Mouse (Mus musculus) induced T-regulatory cell, adult 2 months (primary cell): ENCODE results near the gene Fut8.
A peak's percentile ranks its signal among the peaks of the same experiment; 100 is the strongest.
"Not testable (repeated sequence)": the region's sequence is repeated elsewhere in the genome, so short reads cannot be mapped to it uniquely, and the experiment has no call there.

ENCODE experiments used
- DNase-seq: peaks from one replicate; pipeline ENCODE4 v3.0.0-alpha.2; 2012; ENCODE audit warnings: low read depth

The Fut8 gene

GRCm38 (mm10) chr12:77222272-77222874 is 15.6 kb upstream of the Fut8 start:
- no peak for DNase-seq

GRCm38 (mm10) chr12:77223595-77223994 is 14.3 kb upstream of the Fut8 start:
- no peak for DNase-seq

DNA sequence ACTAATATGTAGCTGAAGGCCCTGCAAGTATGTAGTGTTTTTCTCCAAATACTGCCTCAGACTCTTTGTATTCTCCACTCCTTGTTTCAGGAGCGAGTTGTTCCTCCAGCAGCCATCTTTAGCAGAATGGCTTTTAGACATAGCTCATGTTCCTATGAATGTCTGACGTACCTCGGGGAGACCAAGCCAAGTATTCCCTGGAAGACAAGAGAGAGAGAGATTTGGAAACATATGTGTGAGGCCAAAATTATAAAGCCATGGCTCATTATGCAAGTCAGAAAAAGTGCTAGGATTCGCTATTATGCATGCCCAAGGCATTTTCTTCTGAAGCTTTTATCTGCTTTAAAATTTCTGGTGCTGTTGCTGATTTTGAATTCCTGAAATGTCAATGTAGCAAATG is 13.8 kb upstream of the Fut8 start:
- no peak for DNase-seq

DNA sequence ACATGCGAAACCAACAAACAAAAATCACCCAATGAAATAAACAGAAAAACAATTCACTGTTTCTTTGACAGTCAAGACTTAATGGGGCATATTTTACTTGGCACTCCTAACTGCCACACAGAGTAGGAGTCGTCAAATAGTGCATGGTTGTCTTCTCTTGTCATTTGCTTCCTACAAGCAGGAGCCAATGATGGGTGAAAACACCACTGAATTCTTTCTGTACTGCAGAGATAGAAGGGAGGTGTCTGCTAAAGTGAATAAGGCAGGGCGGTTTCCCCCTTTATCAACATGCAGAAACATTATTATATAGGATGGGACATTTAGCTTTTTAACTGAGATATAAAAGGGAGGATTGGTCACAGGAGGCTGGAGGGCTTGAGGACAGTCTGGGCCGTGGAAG is 13.0 kb upstream of the Fut8 start:
- no peak for DNase-seq

- no peak for DNase-seq
Measured at GRCm38 (mm10) chr12:77225727-77226126, 12.2 kb upstream of the Fut8 start.

GRCm38 (mm10) chr12:77235958-77236357 is 2.0 kb upstream of the Fut8 start:
- DNase-seq: peak; percentile 24

GRCm38 (mm10) chr12:77238531-77239389 is 835 bp downstream of the Fut8 start:
- DNase-seq: peak; percentile 92

- peak; percentile 56 for DNase-seq
Measured at GRCm38 (mm10) chr12:77239390-77240061, 1.6 kb downstream of the Fut8 start.

DNA sequence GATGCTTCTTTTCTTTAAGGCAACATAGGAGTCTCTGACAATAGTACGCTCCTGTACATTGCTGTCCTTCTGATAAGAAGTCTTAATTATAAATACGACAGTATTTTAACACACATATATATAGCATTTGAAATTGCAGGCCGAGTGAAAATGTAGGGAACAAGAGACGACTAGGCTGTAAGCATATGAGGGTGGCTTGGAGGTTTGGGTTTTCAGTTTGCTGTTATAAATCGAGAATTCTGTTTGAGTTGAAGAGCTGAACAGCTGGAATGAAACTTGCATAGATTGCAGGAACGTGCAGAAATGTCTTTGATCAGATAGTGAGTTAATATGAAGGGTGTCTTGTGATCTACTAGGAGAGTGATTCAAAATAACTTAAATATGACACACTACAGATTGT is 2.4 kb downstream of the Fut8 start:
- DNase-seq: peak; percentile 54

DNA sequence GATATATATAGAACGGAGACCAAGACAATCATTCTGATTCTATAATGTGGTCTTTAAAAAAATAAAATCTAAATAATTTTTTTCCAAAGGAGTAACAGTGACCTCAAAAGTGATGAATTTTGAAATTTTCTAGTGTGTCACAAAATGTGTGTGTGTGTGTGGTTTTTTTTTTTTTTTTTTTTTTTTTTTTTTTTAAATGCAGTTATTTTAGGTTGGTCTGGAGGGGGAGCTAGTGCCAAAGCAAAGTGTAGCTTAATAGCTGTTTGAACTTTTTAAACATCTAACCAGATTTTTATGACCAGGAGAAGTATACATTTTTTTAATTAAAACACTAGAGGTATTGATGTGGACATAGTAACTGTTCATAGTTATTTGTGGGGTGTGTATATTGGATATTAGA is 2.9 kb downstream of the Fut8 start:
- DNase-seq: peak; percentile 77

DNA sequence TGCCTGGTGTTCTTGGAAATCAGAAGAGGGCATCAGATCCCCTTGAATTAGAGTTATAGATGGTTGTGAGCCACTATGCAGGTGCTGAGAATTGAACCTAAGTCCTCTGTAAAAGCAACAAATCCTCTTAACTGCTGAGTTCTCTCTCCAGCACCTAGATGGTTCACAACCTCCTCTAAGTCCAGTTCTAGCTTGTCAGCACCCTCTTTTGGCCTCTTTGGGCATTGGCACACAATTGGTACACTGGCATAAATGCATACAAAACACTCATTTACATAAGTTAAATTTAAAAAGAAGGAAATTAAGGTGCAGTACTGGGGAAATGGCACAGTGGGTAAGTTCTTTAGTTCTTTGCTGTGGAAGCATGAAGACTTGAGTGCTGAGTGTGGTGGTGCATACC is 24.7 kb downstream of the Fut8 start:
- peak; percentile 71 for DNase-seq

GRCm38 (mm10) chr12:77263816-77264215 is 25.9 kb downstream of the Fut8 start:
- no peak for DNase-seq

GRCm38 (mm10) chr12:77270694-77271093 is 32.8 kb downstream of the Fut8 start:
- no peak for DNase-seq

- no peak for DNase-seq
Measured at GRCm38 (mm10) chr12:77288507-77288906, 50.6 kb downstream of the Fut8 start.

GRCm38 (mm10) chr12:77291017-77291416 is 53.1 kb downstream of the Fut8 start:
- DNase-seq: no peak

- not testable (repeated sequence) for DNase-seq
Measured at GRCm38 (mm10) chr12:77291864-77292263, 53.9 kb downstream of the Fut8 start.

DNA sequence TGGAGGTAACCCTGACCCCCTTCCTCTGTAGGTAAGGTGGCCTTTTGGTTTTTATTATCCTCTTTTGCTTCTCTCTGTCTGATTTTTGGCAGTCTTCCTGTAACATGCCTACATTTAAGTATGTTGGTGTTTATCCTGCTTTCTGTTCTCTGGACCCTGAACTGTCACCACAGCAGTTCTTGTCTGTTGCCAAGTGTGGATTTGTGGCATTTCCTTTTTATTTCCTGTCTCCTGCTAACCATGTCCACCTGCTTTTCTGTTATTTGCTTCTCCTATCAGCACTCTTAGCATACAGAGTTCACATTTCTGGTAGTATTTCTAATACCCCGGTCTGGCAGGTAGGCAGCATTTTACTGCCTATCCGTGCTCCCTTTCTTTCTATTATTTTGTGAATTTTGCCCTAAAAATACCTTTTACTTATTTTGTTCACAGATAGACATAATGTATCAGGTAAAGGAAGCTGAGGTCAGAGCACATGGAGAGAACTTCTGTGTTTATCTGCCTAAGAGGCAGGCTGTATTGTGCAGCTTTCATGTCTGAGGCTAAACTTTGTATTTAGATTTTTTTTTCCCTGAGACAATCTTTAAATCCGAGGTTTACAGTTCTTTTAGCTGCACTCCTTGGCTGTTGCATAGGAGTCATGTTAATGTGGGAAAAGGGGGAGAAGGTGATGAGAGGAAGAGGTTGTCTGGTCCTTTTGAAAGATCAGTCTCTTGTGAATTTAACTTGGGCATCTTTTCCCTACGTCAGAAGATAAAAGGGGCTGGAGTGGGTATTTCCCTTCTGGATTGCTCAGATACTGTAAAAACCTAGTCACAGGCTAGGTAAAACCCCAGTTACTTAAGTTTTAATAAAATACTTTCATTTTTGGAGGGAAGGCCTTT is 54.7 kb downstream of the Fut8 start:
- peak; percentile 39 for DNase-seq

DNA sequence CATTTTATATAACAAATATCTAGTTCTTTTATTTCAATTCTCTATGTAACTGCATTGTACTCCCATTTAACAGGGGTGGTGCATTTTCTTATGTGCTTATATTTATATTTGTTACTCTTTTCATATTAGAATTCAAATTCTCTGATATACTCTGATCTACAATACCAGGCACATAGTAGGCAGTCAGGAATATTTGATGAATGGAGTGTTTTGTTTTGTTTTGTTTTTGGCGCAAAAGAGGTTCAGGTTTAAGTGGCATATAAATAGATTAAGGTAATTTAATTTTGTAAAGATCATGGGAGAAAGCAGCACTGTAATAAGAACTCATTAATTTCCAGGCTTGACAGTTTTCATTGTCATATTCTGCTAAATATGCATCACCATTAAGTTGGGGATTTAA is 58.2 kb downstream of the Fut8 start:
- no peak for DNase-seq

GRCm38 (mm10) chr12:77297114-77297513 is 59.2 kb downstream of the Fut8 start:
- no peak for DNase-seq

DNA sequence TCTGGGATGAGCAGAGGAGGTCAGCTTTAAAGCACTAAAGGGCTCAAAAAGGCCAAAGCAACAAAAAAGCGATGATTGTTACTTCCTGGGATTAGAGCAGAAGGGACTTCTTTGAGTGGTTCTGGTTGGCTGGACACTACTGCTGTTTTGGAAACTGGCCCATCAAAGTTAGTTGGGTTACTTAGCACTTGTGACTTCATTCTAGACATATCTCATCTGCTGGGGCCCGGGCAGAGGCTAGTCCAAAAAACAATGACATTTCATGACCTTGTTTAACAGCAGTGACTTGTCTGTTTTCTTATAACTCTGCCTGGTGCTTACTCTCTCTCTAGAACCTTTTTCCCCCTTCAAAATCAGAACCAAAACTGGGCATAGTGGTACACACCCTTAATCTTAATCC is 59.9 kb downstream of the Fut8 start:
- no peak for DNase-seq

DNA sequence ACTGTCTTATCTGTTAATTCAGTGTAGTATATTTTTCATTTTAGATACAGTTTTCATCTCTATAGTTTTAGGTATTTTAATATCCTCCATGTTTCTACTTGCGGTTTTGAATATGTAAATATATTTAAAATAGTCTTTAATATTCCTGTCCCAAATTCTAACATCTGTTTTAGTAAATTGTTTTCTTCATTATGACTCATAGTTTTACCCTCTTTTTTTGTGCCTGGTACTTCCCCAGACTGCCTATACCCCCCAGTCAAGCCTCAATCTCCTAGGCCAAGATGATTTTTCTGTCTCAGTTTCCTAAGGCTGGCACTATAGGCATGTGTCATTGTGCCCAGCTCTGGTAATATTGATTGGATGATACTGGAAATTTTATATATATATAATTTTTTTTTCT is 64.1 kb downstream of the Fut8 start:
- no peak for DNase-seq

DNA sequence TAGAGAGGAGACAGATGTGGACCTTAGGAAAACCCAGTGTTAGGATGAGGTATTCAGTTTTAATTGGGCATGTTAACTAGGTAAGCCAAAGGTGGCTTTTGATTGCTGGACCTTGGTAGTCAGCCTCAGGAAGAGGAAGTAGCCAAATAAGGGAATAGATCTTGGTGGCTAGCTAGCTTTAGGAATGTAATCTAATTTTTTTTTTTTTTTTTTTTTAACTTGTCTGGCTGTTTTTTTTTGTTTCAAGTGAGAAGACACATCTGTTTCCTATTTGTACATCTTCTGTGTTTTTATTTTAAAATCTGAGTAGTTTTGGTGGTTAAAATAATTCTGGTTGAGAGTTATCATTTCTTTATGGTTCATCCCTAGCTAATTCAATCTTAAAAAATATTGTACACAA is 65.4 kb downstream of the Fut8 start:
- DNase-seq: no peak
